Mouse (Mus musculus) kidney, postnatal 14 days (tissue): ENCODE data around the gene Aifm2.
A peak's percentile ranks its signal among the peaks of the same experiment; 100 is the strongest.

Source experiments
- DNase-seq: peaks from one replicate; pipeline ENCODE4 v3.0.0; 2022; ENCODE audit warnings: mixed read lengths

Aifm2 gene

GRCm38 (mm10) chr10:61714771-61715461 is at the start of gene Aifm2:
Gene Aifm2 (plus strand): TSS chr10:61715263.
- peak; percentile 86 for DNase-seq

GRCm38 (mm10) chr10:61665651-61666050 is 49.4 kb upstream of the Aifm2 start:
- no peak for DNase-seq

- DNase-seq = no peak
Measured at GRCm38 (mm10) chr10:61669289-61669688, 45.8 kb upstream of the Aifm2 start.

GRCm38 (mm10) chr10:61669896-61670295 is 45.2 kb upstream of the Aifm2 start:
- no peak for DNase-seq

GRCm38 (mm10) chr10:61670758-61671157 is 44.3 kb upstream of the Aifm2 start:
- DNase-seq = no peak

- DNase-seq = no peak
Measured at GRCm38 (mm10) chr10:61675935-61676334, 39.1 kb upstream of the Aifm2 start.

GRCm38 (mm10) chr10:61679545-61679944 is 35.5 kb upstream of the Aifm2 start:
- DNase-seq = no peak

- peak; percentile 99 for DNase-seq
Measured at GRCm38 (mm10) chr10:61680015-61680913, 34.8 kb upstream of the Aifm2 start, which contains the start of gene Sar1a. Gene Sar1a (plus strand): TSS chr10:61680299.

GRCm38 (mm10) chr10:61689405-61689804 is 25.7 kb upstream of the Aifm2 start:
- DNase-seq = no peak

GRCm38 (mm10) chr10:61693563-61693962 is 21.5 kb upstream of the Aifm2 start:
- DNase-seq = no peak

- peak; percentile 98 for DNase-seq
Measured at GRCm38 (mm10) chr10:61694870-61695670, 20.0 kb upstream of the Aifm2 start, which contains the start of gene Tysnd1. Gene Tysnd1 (plus strand): TSS chr10:61695514.

- DNase-seq = peak; percentile 25
Measured at GRCm38 (mm10) chr10:61695703-61696559, 19.1 kb upstream of the Aifm2 start.

- peak; percentile 26 for DNase-seq
Measured at GRCm38 (mm10) chr10:61696560-61696823, 18.6 kb upstream of the Aifm2 start.

- DNase-seq = peak; percentile 91
Measured at GRCm38 (mm10) chr10:61697028-61697427, 18.0 kb upstream of the Aifm2 start.

- DNase-seq = no peak
Measured at GRCm38 (mm10) chr10:61704663-61705062, 10.4 kb upstream of the Aifm2 start.

GRCm38 (mm10) chr10:61706412-61707375 is 8.4 kb upstream of the Aifm2 start:
- DNase-seq = peak; percentile 79

GRCm38 (mm10) chr10:61713601-61714000 is 1.5 kb upstream of the Aifm2 start:
- no peak for DNase-seq

- no peak for DNase-seq
Measured at GRCm38 (mm10) chr10:61714146-61714545, 917 bp upstream of the Aifm2 start.

- DNase-seq = no peak
Measured at GRCm38 (mm10) chr10:61715462-61715837, 387 bp downstream of the Aifm2 start.

GRCm38 (mm10) chr10:61715996-61716864 is 1.2 kb downstream of the Aifm2 start:
- no peak for DNase-seq
